Mouse (Mus musculus) C2C12 (cell line): ENCODE measurements around the gene Slc38a6.

ENCODE experiments used
- CEBPB ChIP-seq: IDR thresholded peaks from one replicate; pipeline ENCODE4 v1.6.1; 2011; ENCODE audit warnings: low read depth, mild to moderate bottlenecking, control low read depth, moderate library complexity
- CTCF ChIP-seq: IDR thresholded peaks from one replicate; pipeline ENCODE4 v1.5.1; 2011; ENCODE audit not compliant: control insufficient read depth, insufficient read depth, insufficient read length
- MAX ChIP-seq: IDR thresholded peaks from one replicate; pipeline ENCODE4 v1.6.1; 2011; ENCODE audit warnings: mild to moderate bottlenecking, control low read depth
- MYOD1 ChIP-seq: IDR thresholded peaks from one replicate; pipeline ENCODE4 v1.6.1; 2011; ENCODE audit warnings: low read depth; ENCODE audit not compliant: control insufficient read depth, insufficient read length
- MYOG ChIP-seq: IDR thresholded peaks from one replicate; pipeline ENCODE4 v1.6.1; 2011; ENCODE audit not compliant: control insufficient read depth, insufficient read length; ENCODE audit errors: extremely low read depth
- USF1 ChIP-seq: IDR thresholded peaks from one replicate; pipeline ENCODE4 v1.6.1; 2011; ENCODE audit warnings: low read depth, mild to moderate bottlenecking, control low read depth, moderate library complexity

DNA sequence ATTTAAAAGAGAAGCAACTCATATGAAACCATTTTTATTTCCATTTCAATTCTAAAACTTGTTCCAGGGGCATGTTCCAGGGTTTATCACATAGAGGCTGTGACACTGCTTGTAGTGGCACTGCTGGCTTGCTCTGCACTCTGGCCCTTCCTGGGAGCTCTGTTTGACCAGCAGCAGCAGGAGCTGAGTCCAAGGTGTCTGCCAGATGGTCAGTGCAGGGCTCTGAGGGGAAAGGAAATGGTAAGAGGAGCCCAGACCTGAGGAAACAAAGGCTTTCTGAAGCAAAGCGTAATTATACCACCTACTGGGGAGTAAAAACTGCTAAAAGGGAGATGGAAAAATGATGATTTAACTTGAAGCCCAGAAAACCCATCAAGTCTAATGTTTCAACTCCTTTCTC is 18.1 kb upstream of the Slc38a6 start:
- TF ChIP-seq CTCF (no peak), MYOD1 (no peak), USF1 (no peak), MYOG (no peak), MAX (no peak), CEBPB (no peak)
